Mouse (Mus musculus): ENCODE data around the gene Pgf. TPM values are rescaled to one million over a fixed set of nuclear protein-coding genes. Genes with fewer than 3 reads are reported as not detected.

Gene Pgf
- 4.4 and 5.0 TPM in 2 replicates for total RNA-seq (2014; rRNA removed; ENCODE audit: low replicate concordance)
- 3.6 and 4.0 TPM in 2 replicates for polyA plus RNA-seq (2015; fragmentation: Nextera tagmentation; extraction: Ambion mirVana)

DNA sequence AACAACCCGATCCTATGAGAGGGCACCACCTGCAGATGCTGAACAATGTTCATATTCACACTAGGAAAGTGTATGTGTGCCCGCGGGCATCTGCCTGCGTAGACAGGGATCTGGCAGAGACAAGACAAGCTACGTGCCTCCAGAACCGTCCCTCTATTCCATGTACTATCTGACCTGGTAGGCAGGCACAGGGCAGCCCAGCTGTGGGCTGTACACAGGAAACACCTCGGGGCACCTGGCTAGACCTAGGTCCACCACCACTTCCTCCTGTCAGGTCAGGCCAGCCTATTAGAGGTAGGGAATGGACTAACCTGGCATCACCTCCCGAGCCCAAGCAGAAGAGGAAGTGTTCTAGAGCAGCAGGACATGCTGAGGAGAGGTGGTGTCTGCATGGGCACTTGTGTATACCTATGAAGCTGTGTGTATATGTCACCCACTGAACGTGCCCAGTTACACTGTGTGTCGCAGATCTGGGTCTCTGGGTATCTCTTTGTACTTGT lies at the start of gene Pgf:
Gene Pgf (minus strand): TSS at position 51 of the 500 bp plus-strand sequence.
- DNase-seq (ENCODE audit: low spot score) (no peak), ATAC-seq (ENCODE audit: insufficient read depth, low read depth) (no peak)
- Histone ChIP-seq H3K27me3 (ENCODE audit: control insufficient read depth, insufficient read depth, low read length) (0 out of 2 replicates have a peak, but pooled peaks cover 4% of the 10 kb centered on the region), H3K9me3 (replicated peaks; ENCODE audit: control insufficient read depth, low read length) (no peaks in the 10 kb centered on the region), H3K36me3 (replicated peaks; ENCODE audit: control insufficient read depth, insufficient read depth, low read length) (no peaks in the 10 kb centered on the region), H3K27ac (ENCODE audit: low read depth) (no peak within 1 kb of the TSS), H3K4me1 (ENCODE audit: control insufficient read depth, insufficient read depth) (peaks cover 29% of the 10 kb centered on the region), H3K4me2 (ENCODE audit: low read depth, low read length) (peak within 1 kb of the TSS; percentile 60), H3K9ac (replicated peaks; ENCODE audit: low read depth, low read length) (peak within 1 kb of the TSS; percentile 6; the same call in 1 of the 2 replicates), H3K4me3 (ENCODE audit: low read depth, low read length) (peak within 1 kb of the TSS; percentile 36)
- 80% methylated on average over 10 of the region's 10 CpGs for WGBS
- TF ChIP-seq EP300 (IDR thresholded peaks at IDR 0.05; ENCODE audit: low read depth) (no peak), CTCF (IDR thresholded peaks at IDR 0.05; ENCODE audit: low read depth) (no peak)

DNA sequence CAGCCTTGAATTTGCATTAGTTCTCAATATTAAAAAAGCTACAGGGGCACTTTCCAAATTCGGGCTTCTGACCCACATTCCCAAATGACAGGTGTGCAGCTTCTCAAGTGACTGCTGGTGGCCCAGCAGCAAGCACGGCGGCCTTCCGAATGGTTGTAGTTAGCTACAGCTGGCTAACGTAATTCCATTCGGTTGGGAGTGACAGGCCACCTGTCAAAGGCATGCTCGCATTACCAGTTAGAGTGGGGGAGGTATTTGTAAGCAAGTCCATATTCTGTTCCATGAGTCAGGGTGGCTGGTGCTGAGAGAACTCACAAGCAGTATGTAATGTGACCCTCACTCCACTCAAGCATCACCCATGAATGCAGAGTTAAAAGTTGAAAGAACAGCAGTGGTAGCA lies 49.6 kb upstream of the Pgf start:
- no peak overlapping the region for H3K4me2 ChIP-seq (ENCODE audit: low read depth, low read length)
- 48% methylated on average over 7 of the region's 7 CpGs for WGBS
- no peak for TF ChIP-seq EP300 (IDR thresholded peaks at IDR 0.05; ENCODE audit: low read depth)
- no peaks in the 10 kb centered on the region for H3K27me3 ChIP-seq (ENCODE audit: control insufficient read depth, insufficient read depth, low read length)
- no peaks in the 10 kb centered on the region for H3K4me1 ChIP-seq (ENCODE audit: control insufficient read depth, insufficient read depth)
- H3K4me3 ChIP-seq (ENCODE audit: low read depth, low read length) = no peak overlapping the region
- H3K9me3 ChIP-seq (replicated peaks; ENCODE audit: control insufficient read depth, low read length) = no peaks in the 10 kb centered on the region
- ATAC-seq (ENCODE audit: insufficient read depth, low read depth) = no peak
- DNase-seq (ENCODE audit: low spot score) = no peak
- no peak overlapping the region for H3K27ac ChIP-seq (ENCODE audit: low read depth)
- H3K36me3 ChIP-seq (replicated peaks; ENCODE audit: control insufficient read depth, insufficient read depth, low read length) = peaks cover 50% of the 10 kb centered on the region
- no peak overlapping the region for H3K9ac ChIP-seq (replicated peaks; ENCODE audit: low read depth, low read length)

DNA sequence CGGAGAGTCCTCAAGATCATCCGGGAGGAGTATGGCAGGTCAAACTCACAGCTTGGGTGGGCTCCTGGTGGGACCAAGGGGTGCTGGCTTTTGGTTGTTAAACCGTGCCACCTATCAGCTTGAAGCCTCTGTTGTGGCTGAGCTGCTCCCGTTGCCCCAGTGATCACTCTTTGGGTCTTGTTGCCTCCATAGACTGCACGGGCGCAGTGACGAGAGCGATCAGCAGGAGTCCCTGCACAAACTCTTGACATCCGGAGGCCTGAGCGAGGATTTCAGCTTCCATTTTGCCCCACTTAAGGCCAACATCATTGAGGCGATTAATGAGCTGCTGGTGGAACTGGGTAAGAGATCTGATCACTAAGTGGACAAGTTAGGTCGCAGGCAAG lies 42.3 kb upstream of the Pgf start:
- peak; percentile 38 for DNase-seq (ENCODE audit: low spot score)
- Histone ChIP-seq H3K9ac (replicated peaks; ENCODE audit: low read depth, low read length) (peak overlapping the region; percentile 73), H3K27ac (ENCODE audit: low read depth) (peak overlapping the region; percentile 67), H3K36me3 (replicated peaks; ENCODE audit: control insufficient read depth, insufficient read depth, low read length) (peaks cover 39% of the 10 kb centered on the region), H3K27me3 (ENCODE audit: control insufficient read depth, insufficient read depth, low read length) (no peaks in the 10 kb centered on the region), H3K4me2 (ENCODE audit: low read depth, low read length) (peak overlapping the region; percentile 90), H3K4me3 (ENCODE audit: low read depth, low read length) (peak overlapping the region; percentile 68), H3K4me1 (ENCODE audit: control insufficient read depth, insufficient read depth) (peaks cover 7% of the 10 kb centered on the region; the same call in 1 of the 2 replicates), H3K9me3 (replicated peaks; ENCODE audit: control insufficient read depth, low read length) (no peaks in the 10 kb centered on the region)
- no peak for ATAC-seq (ENCODE audit: insufficient read depth, low read depth)
- TF ChIP-seq EP300 (IDR thresholded peaks at IDR 0.05; ENCODE audit: low read depth) (no peak), CTCF (IDR thresholded peaks at IDR 0.05; ENCODE audit: low read depth) (no peak)
- WGBS = 3% methylated on average over 12 of the region's 12 CpGs

DNA sequence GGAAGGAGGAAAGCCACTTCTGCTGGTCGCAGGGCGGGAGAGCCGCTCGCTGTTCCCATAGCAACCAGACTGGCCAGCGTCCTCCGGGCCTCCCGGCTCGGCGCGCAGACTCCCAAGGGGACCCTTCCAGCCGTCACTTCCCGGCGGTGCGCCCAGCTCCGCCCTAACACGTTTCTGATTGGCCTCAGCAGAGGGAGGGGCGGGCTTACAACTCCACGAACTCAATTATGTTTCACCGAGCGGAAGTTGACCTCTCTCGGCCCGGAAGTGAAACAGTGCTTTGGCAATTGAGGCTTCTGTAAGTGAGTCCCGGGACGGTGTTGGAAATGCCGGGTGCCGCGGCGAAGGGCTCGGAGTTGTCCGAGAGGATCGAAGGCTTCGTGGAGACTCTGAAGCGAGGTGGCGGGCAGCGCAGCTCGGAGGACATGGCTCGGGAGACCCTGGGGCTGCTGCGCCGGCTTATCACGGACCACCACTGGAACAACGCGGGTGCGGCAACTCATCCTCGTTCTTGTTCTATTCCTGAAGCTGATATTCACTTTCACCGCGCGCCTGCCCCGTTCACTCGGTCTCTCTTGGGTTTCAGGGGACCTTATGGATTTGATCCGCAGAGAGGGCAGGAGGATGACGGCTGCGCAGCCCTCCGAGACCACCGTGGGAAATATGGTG lies 41.8 kb upstream of the Pgf start, which contains the start of gene Eif2b2:
Gene Eif2b2 (plus strand): TSS at position 246 of the 669 bp plus-strand sequence.
- DNase-seq (ENCODE audit: low spot score) (peak; percentile 99), ATAC-seq (ENCODE audit: insufficient read depth, low read depth) (peak; percentile 100)
- H3K27ac ChIP-seq (ENCODE audit: low read depth) = peak within 1 kb of the TSS; percentile 67
- peaks cover 34% of the 10 kb centered on the region for H3K36me3 ChIP-seq (replicated peaks; ENCODE audit: control insufficient read depth, insufficient read depth, low read length)
- TF ChIP-seq EP300 (IDR thresholded peaks at IDR 0.05; ENCODE audit: low read depth) (no peak), CTCF (IDR thresholded peaks at IDR 0.05; ENCODE audit: low read depth) (no peak)
- peak within 1 kb of the TSS; percentile 68 for H3K4me3 ChIP-seq (ENCODE audit: low read depth, low read length)
- peak within 1 kb of the TSS; percentile 73 for H3K9ac ChIP-seq (replicated peaks; ENCODE audit: low read depth, low read length)
- H3K9me3 ChIP-seq (replicated peaks; ENCODE audit: control insufficient read depth, low read length) = no peaks in the 10 kb centered on the region
- H3K27me3 ChIP-seq (ENCODE audit: control insufficient read depth, insufficient read depth, low read length) = no peaks in the 10 kb centered on the region
- WGBS = under 1% methylated on average over 54 of the region's 54 CpGs
- H3K4me2 ChIP-seq (ENCODE audit: low read depth, low read length) = peak within 1 kb of the TSS; percentile 90
- H3K4me1 ChIP-seq (ENCODE audit: control insufficient read depth, insufficient read depth) = peaks cover 7% of the 10 kb centered on the region; the same call in 1 of the 2 replicates

DNA sequence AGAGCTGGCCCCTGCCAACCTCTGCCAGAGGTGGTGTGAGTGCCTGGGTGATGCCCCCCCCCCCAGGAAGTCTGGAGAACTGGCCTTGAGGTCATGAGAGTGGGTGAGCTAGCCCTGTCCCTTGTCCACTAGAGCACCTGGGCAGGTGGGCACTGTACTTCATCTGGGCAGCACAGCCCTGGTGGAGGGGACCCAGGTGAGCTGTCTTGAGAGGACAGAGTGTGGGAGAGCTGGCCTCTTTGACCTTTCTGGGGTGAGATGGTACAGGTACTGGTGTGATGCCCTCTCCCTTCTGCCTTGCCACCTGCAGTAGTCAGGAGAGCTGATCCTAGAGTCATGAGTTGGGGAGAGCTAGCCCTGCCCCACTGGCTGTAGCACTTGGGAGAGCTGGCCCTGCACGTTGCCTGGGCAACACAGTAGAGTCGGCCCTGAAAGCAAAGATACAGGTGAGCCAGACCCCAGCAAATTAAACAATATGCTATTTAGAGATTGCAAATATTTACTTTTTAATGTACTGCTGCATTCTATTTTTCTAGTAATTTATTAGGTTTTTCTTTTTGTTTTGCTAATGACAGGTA lies 40.2 kb upstream of the Pgf start:
- WGBS = 80% methylated on average over 2 of the region's 2 CpGs
- TF ChIP-seq EP300 (IDR thresholded peaks at IDR 0.05; ENCODE audit: low read depth) (no peak), CTCF (IDR thresholded peaks at IDR 0.05; ENCODE audit: low read depth) (no peak)
- no peak overlapping the region for H3K9ac ChIP-seq (replicated peaks; ENCODE audit: low read depth, low read length)

More for the DNA sequence above, 40.2 kb upstream of the Pgf start:
- no peak for DNase-seq (ENCODE audit: low spot score)
- H3K27me3 ChIP-seq (ENCODE audit: control insufficient read depth, insufficient read depth, low read length) = no peaks in the 10 kb centered on the region
- no peak overlapping the region for H3K4me2 ChIP-seq (ENCODE audit: low read depth, low read length)
- H3K27ac ChIP-seq (ENCODE audit: low read depth) = no peak overlapping the region
- peaks cover 19% of the 10 kb centered on the region for H3K36me3 ChIP-seq (replicated peaks; ENCODE audit: control insufficient read depth, insufficient read depth, low read length)
- H3K9me3 ChIP-seq (replicated peaks; ENCODE audit: control insufficient read depth, low read length) = no peaks in the 10 kb centered on the region
- H3K4me3 ChIP-seq (ENCODE audit: low read depth, low read length) = no peak overlapping the region
- peaks cover 7% of the 10 kb centered on the region; the same call in 1 of the 2 replicates for H3K4me1 ChIP-seq (ENCODE audit: control insufficient read depth, insufficient read depth)
- no peak for ATAC-seq (ENCODE audit: insufficient read depth, low read depth)
